Mouse (Mus musculus): ENCODE data around the gene Defb36. TPM values are rescaled to one million over a fixed set of nuclear protein-coding genes. Genes with fewer than 3 reads are reported as not detected.

Gene Defb36
- polyA plus RNA-seq, 1 experiment, result not detected

DNA sequence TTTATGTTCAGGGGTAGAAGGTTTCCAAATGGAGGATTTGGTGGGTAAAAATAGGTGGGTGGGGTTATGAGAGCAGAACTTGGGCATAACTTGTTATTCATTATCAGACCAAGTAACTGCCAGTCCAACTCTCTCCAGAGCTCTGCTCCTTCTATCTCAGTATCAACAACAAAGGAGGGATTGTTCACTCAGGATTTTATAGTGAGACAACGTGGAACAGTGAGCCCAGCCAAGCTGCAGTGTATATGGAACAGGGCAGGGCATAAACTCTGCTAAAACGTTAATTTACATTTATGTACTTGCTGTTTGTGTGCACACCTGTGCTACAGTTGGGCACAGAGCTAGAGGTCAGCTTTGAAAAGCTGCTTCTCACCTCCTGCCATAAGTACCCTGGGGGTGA is 15.7 kb upstream of the Defb36 start:
- Histone ChIP-seq H3K4me3 (ENCODE audit: insufficient read depth, low read length) (no peak overlapping the region), H3K4me1 (ENCODE audit: control insufficient read depth, insufficient read depth, low read length) (no peaks in the 10 kb centered on the region), H3K27ac (ENCODE audit: insufficient read depth, low read length) (no peak overlapping the region)
- TF ChIP-seq CTCF (IDR thresholded peaks at IDR 0.05; ENCODE audit: extremely low read depth, insufficient read depth, low read length) (no peak), POLR2A (IDR thresholded peaks at IDR 0.05; ENCODE audit: extremely low read depth, insufficient read depth, low read length) (no peak)

- no peak for TF ChIP-seq POLR2A (IDR thresholded peaks at IDR 0.05; ENCODE audit: extremely low read depth, insufficient read depth, low read length)
- TF ChIP-seq CTCF (IDR thresholded peaks at IDR 0.05; ENCODE audit: extremely low read depth, insufficient read depth, low read length), result no peak
- Histone ChIP-seq H3K27ac (ENCODE audit: insufficient read depth, low read length) (no peak overlapping the region), H3K4me1 (ENCODE audit: control insufficient read depth, insufficient read depth, low read length) (no peaks in the 10 kb centered on the region), H3K4me3 (ENCODE audit: insufficient read depth, low read length) (no peak overlapping the region)
Measured at GRCm38 (mm10) chr2:152589021-152589420, 15.1 kb upstream of the Defb36 start.

- H3K27ac ChIP-seq (ENCODE audit: insufficient read depth, low read length), result no peak within 1 kb of the TSS
- H3K4me3 ChIP-seq (ENCODE audit: insufficient read depth, low read length), result no peak within 1 kb of the TSS
- H3K4me1 ChIP-seq (ENCODE audit: control insufficient read depth, insufficient read depth, low read length), result no peaks in the 10 kb centered on the region
- TF ChIP-seq CTCF (IDR thresholded peaks at IDR 0.05; ENCODE audit: extremely low read depth, insufficient read depth, low read length) (no peak), POLR2A (IDR thresholded peaks at IDR 0.05; ENCODE audit: extremely low read depth, insufficient read depth, low read length) (no peak)
Measured at GRCm38 (mm10) chr2:152599299-152599698, 4.8 kb upstream of the Defb36 start, which contains the start of gene Defb45. Defb45 (minus strand) TSS chr2:152599399.

DNA sequence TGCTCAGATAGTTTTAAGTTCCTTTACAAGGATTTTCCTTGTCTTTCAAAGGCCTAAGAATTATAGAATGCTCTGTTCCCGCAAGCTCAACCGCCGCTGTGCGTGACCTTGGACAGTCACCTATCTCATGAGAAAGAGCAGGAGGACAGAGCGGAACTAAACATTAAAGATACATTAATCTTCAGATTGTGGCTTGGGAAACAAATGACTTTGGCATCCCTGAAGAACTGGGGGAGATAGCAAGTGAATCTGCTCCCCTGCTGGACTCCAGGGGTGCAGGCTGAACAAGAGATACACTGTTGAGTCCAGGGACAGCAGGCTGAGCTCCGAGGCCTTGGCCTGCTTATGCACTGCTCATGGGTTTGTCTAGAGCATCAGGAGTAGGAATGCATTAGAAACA is 4.1 kb upstream of the Defb36 start:
- no peaks in the 10 kb centered on the region for H3K4me1 ChIP-seq (ENCODE audit: control insufficient read depth, insufficient read depth, low read length)
- H3K27ac ChIP-seq (ENCODE audit: insufficient read depth, low read length), result no peak overlapping the region
- TF ChIP-seq CTCF (IDR thresholded peaks at IDR 0.05; ENCODE audit: extremely low read depth, insufficient read depth, low read length), result no peak
- TF ChIP-seq POLR2A (IDR thresholded peaks at IDR 0.05; ENCODE audit: extremely low read depth, insufficient read depth, low read length), result no peak
- no peak overlapping the region for H3K4me3 ChIP-seq (ENCODE audit: insufficient read depth, low read length)

DNA sequence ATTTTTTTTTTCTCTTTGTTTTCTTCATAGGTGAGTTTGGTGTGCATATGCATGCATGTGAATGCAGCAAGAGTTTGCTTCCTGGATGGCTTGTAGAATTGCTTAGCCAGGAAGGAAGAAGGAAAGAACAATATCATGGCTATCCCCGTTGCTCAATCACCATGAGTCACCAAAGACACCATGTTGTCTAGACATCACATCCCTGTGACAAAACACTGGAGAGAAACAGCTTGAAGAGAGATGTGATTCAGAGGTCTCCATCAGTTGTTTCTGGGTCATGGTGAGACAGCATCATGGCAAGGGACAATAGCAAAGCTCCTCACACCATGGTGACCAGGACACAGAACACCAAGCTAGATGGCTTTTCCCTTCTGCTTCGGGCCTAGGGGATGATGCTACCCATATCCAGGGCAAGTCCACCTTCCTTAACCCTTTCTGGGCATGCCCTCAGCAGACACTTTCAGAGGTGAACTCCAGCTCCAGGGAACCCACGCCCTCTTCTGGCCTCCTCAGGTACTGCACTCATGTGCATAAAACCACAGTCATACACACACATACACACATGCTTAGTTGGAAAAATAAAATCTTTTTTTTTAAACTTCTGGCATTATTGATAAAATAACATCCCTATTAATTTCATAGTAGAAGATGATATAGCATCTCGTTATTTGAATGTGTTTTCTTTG is 2.7 kb upstream of the Defb36 start:
- no peak overlapping the region for H3K27ac ChIP-seq (ENCODE audit: insufficient read depth, low read length)
- H3K4me1 ChIP-seq (ENCODE audit: control insufficient read depth, insufficient read depth, low read length), result no peaks in the 10 kb centered on the region
- H3K4me3 ChIP-seq (ENCODE audit: insufficient read depth, low read length), result no peak overlapping the region
- TF ChIP-seq POLR2A (IDR thresholded peaks at IDR 0.05; ENCODE audit: extremely low read depth, insufficient read depth, low read length) (no peak), CTCF (IDR thresholded peaks at IDR 0.05; ENCODE audit: extremely low read depth, insufficient read depth, low read length) (no peak)

- Histone ChIP-seq H3K4me1 (ENCODE audit: control insufficient read depth, insufficient read depth, low read length) (no peaks in the 10 kb centered on the region), H3K27ac (ENCODE audit: insufficient read depth, low read length) (no peak overlapping the region), H3K4me3 (ENCODE audit: insufficient read depth, low read length) (no peak overlapping the region)
- TF ChIP-seq CTCF (IDR thresholded peaks at IDR 0.05; ENCODE audit: extremely low read depth, insufficient read depth, low read length) (no peak), POLR2A (IDR thresholded peaks at IDR 0.05; ENCODE audit: extremely low read depth, insufficient read depth, low read length) (no peak)
Measured at GRCm38 (mm10) chr2:152607746-152608145, 3.6 kb downstream of the Defb36 start.

- no peak overlapping the region for H3K4me3 ChIP-seq (ENCODE audit: insufficient read depth, low read length)
- no peak overlapping the region for H3K27ac ChIP-seq (ENCODE audit: insufficient read depth, low read length)
- TF ChIP-seq POLR2A (IDR thresholded peaks at IDR 0.05; ENCODE audit: extremely low read depth, insufficient read depth, low read length), result no peak
- TF ChIP-seq CTCF (IDR thresholded peaks at IDR 0.05; ENCODE audit: extremely low read depth, insufficient read depth, low read length), result no peak
- H3K4me1 ChIP-seq (ENCODE audit: control insufficient read depth, insufficient read depth, low read length), result no peaks in the 10 kb centered on the region
Measured at GRCm38 (mm10) chr2:152608719-152609118, 4.6 kb downstream of the Defb36 start.

GRCm38 (mm10) chr2:152612193-152612592 is 8.1 kb downstream of the Defb36 start:
- no peak overlapping the region for H3K27ac ChIP-seq (ENCODE audit: insufficient read depth, low read length)

GRCm38 (mm10) chr2:152615563-152615962 is 11.4 kb downstream of the Defb36 start:
- H3K27ac ChIP-seq (ENCODE audit: insufficient read depth, low read length), result no peak overlapping the region
- no peak for TF ChIP-seq POLR2A (IDR thresholded peaks at IDR 0.05; ENCODE audit: extremely low read depth, insufficient read depth, low read length)
- TF ChIP-seq CTCF (IDR thresholded peaks at IDR 0.05; ENCODE audit: extremely low read depth, insufficient read depth, low read length), result peak; percentile 89
- H3K4me3 ChIP-seq (ENCODE audit: insufficient read depth, low read length), result no peak overlapping the region
- no peaks in the 10 kb centered on the region for H3K4me1 ChIP-seq (ENCODE audit: control insufficient read depth, insufficient read depth, low read length)

More at GRCm38 (mm10) chr2:152612193-152612592, 8.1 kb downstream of the Defb36 start:
- H3K4me1 ChIP-seq (ENCODE audit: control insufficient read depth, insufficient read depth, low read length), result no peaks in the 10 kb centered on the region
- TF ChIP-seq POLR2A (IDR thresholded peaks at IDR 0.05; ENCODE audit: extremely low read depth, insufficient read depth, low read length) (no peak), CTCF (IDR thresholded peaks at IDR 0.05; ENCODE audit: extremely low read depth, insufficient read depth, low read length) (no peak)
- no peak overlapping the region for H3K4me3 ChIP-seq (ENCODE audit: insufficient read depth, low read length)

DNA sequence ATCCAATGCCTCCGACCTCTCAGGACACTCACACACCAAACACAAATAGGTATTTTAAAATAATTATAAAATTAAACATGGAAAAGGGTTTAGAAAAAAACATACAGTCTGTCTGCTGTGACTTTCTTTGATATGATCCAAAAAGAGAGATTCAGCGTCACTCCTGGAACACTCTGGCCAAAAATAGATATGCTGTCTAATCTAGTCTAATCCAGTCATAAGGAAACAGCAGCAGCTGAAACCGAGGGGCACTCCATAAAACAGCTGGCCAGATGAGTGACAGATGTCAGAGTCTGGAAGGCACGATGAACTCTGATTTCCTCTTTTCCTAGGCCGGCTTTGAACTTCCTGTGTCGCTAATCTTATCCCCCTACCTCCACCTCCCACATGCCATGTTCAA is 12.3 kb downstream of the Defb36 start:
- Histone ChIP-seq H3K4me3 (ENCODE audit: insufficient read depth, low read length) (no peak overlapping the region), H3K4me1 (ENCODE audit: control insufficient read depth, insufficient read depth, low read length) (no peaks in the 10 kb centered on the region), H3K27ac (ENCODE audit: insufficient read depth, low read length) (no peak overlapping the region)
- TF ChIP-seq POLR2A (IDR thresholded peaks at IDR 0.05; ENCODE audit: extremely low read depth, insufficient read depth, low read length) (no peak), CTCF (IDR thresholded peaks at IDR 0.05; ENCODE audit: extremely low read depth, insufficient read depth, low read length) (no peak)

All from cortical plate, adult 2 months (tissue).